Mouse (Mus musculus): ENCODE data around the gene Atp8b4. TPM values are rescaled to one million over a fixed set of nuclear protein-coding genes. Genes with fewer than 3 reads are reported as not detected.
"Not testable (repeated sequence)": the region's sequence is repeated elsewhere in the genome, so short reads cannot be mapped to it uniquely, and the experiment has no call there.

Gene Atp8b4
- polyA plus RNA-seq, 1 experiment from 2014 or later: 5.2 TPM

GRCm38 (mm10) chr2:126537654-126538053, 37.2 kb upstream of the Atp8b4 start:
- Histone ChIP-seq H3K9ac (replicated peaks) (no peak overlapping the region), H3K4me3 (ENCODE audit: low read depth, low read length) (no peak overlapping the region), H3K27me3 (ENCODE audit: insufficient read depth, low read length) (no peaks in the 10 kb centered on the region), H3K27ac (ENCODE audit: low read depth) (no peak overlapping the region), H3K4me1 (ENCODE audit: insufficient read depth) (peaks cover 4% of the 10 kb centered on the region; the same call in 1 of the 2 replicates), H3K4me2 (ENCODE audit: low read depth, low read length) (no peak overlapping the region), H3K36me3 (replicated peaks; ENCODE audit: insufficient read depth, low read length) (no peaks in the 10 kb centered on the region), H3K9me3 (ENCODE audit: low read length) (no peaks in the 10 kb centered on the region)
- TF ChIP-seq EP300 (IDR thresholded peaks at IDR 0.05; ENCODE audit: low read depth): no peak
- TF ChIP-seq CTCF (IDR thresholded peaks at IDR 0.05; ENCODE audit: low read depth): no peak
- DNase-seq: no peak
- ATAC-seq: peak; percentile 54; the same call in 1 of the 2 replicates

- no peak for DNase-seq
- TF ChIP-seq CTCF (IDR thresholded peaks at IDR 0.05; ENCODE audit: low read depth): no peak
- no peak for TF ChIP-seq EP300 (IDR thresholded peaks at IDR 0.05; ENCODE audit: low read depth)
- Histone ChIP-seq H3K36me3 (replicated peaks; ENCODE audit: insufficient read depth, low read length) (no peaks in the 10 kb centered on the region), H3K4me1 (ENCODE audit: insufficient read depth) (no peaks in the 10 kb centered on the region; the same call in 1 of the 2 replicates), H3K4me3 (ENCODE audit: low read depth, low read length) (no peak overlapping the region), H3K27ac (ENCODE audit: low read depth) (no peak overlapping the region), H3K4me2 (ENCODE audit: low read depth, low read length) (no peak overlapping the region), H3K9ac (replicated peaks) (no peak overlapping the region), H3K9me3 (ENCODE audit: low read length) (no peaks in the 10 kb centered on the region), H3K27me3 (ENCODE audit: insufficient read depth, low read length) (no peaks in the 10 kb centered on the region)
- 35% methylated on average over 3 of the region's 3 CpGs for WGBS (ENCODE audit: insufficient replicate concordance)
- ATAC-seq: no peak
Observed at GRCm38 (mm10) chr2:126530581-126530980, 30.1 kb upstream of the Atp8b4 start.

- no peak for ATAC-seq
- Histone ChIP-seq H3K36me3 (replicated peaks; ENCODE audit: insufficient read depth, low read length) (no peaks in the 10 kb centered on the region), H3K4me1 (ENCODE audit: insufficient read depth) (peaks cover 2% of the 10 kb centered on the region; the same call in 1 of the 2 replicates), H3K9me3 (ENCODE audit: low read length) (no peaks in the 10 kb centered on the region), H3K9ac (replicated peaks) (no peak overlapping the region), H3K4me2 (ENCODE audit: low read depth, low read length) (no peak overlapping the region), H3K4me3 (ENCODE audit: low read depth, low read length) (no peak overlapping the region), H3K27me3 (ENCODE audit: insufficient read depth, low read length) (no peaks in the 10 kb centered on the region), H3K27ac (ENCODE audit: low read depth) (no peak overlapping the region)
- DNase-seq: no peak
- WGBS (ENCODE audit: insufficient replicate concordance): 52% methylated on average over 8 of the region's 8 CpGs
- TF ChIP-seq EP300 (IDR thresholded peaks at IDR 0.05; ENCODE audit: low read depth) (no peak), CTCF (IDR thresholded peaks at IDR 0.05; ENCODE audit: low read depth) (no peak)
Observed at GRCm38 (mm10) chr2:126527461-126527860, 27.0 kb upstream of the Atp8b4 start.

DNA sequence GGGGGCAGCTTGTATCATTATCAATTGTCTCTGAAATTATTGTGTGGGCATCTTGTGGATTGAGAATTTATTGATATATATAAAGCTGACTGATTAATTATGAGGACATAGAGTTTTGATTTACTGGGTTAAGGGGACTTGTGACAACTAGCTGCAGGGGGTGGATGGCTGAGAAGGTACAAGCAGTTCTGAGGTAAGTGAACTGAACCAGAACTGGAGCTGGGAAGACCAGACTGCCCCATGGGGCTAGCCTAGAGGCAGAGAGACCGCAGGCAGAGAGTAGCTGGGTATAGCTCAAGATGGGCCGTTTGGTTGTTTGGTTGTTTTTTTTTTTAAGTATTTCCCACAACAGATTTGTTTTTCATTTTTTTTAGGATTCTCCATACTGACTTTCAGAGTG, 23.8 kb upstream of the Atp8b4 start:
- Histone ChIP-seq H3K27me3 (ENCODE audit: insufficient read depth, low read length) (no peaks in the 10 kb centered on the region), H3K4me3 (ENCODE audit: low read depth, low read length) (no peak overlapping the region), H3K27ac (ENCODE audit: low read depth) (no peak overlapping the region), H3K4me1 (ENCODE audit: insufficient read depth) (peaks cover 2% of the 10 kb centered on the region; the same call in 1 of the 2 replicates), H3K9ac (replicated peaks) (no peak overlapping the region), H3K36me3 (replicated peaks; ENCODE audit: insufficient read depth, low read length) (no peaks in the 10 kb centered on the region), H3K9me3 (ENCODE audit: low read length) (no peaks in the 10 kb centered on the region), H3K4me2 (ENCODE audit: low read depth, low read length) (no peak overlapping the region)
- ATAC-seq: no peak
- DNase-seq: no peak
- no peak for TF ChIP-seq CTCF (IDR thresholded peaks at IDR 0.05; ENCODE audit: low read depth)
- TF ChIP-seq EP300 (IDR thresholded peaks at IDR 0.05; ENCODE audit: low read depth): no peak
- 70% methylated on average over 2 of the region's 2 CpGs for WGBS (ENCODE audit: insufficient replicate concordance)

GRCm38 (mm10) chr2:126523101-126523745, 22.7 kb upstream of the Atp8b4 start:
- WGBS (ENCODE audit: insufficient replicate concordance): 54% methylated on average over 5 of the region's 5 CpGs
- H3K4me3 ChIP-seq (ENCODE audit: low read depth, low read length); H3K27me3 ChIP-seq (ENCODE audit: insufficient read depth, low read length); H3K4me1 ChIP-seq (ENCODE audit: insufficient read depth); DNase-seq; ATAC-seq; H3K4me2 ChIP-seq (ENCODE audit: low read depth, low read length); H3K9ac ChIP-seq (replicated peaks); H3K36me3 ChIP-seq (replicated peaks; ENCODE audit: insufficient read depth, low read length); H3K9me3 ChIP-seq (ENCODE audit: low read length): not testable (repeated sequence)
- peak overlapping the region; percentile 60; the same call in 1 of the 2 replicates for H3K27ac ChIP-seq (ENCODE audit: low read depth)

DNA sequence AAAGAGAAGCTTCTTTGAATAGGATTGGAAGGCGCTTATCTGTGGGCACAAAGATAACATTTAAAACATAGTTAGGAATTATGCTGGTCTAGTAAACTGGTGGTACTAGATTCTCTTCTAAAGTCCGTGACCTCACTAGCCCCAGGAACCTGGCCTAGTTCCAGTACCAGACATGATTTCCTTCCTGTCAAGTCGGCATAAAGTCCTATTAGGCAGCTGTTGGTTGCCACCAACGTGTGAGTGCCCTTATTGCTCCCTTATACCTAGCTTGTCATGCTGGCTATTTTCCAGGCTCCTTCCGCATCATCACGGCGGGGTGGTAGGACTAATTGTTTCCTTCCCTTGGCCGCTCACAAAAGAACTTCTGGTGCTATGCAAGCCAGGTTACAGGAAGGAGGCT, 21.6 kb upstream of the Atp8b4 start:
- H3K4me3 ChIP-seq (ENCODE audit: low read depth, low read length): no peak overlapping the region
- H3K4me2 ChIP-seq (ENCODE audit: low read depth, low read length): no peak overlapping the region
- H3K27ac ChIP-seq (ENCODE audit: low read depth): no peak overlapping the region
- 57% methylated on average over 8 of the region's 8 CpGs for WGBS (ENCODE audit: insufficient replicate concordance)
- peaks cover 2% of the 10 kb centered on the region; the same call in 1 of the 2 replicates for H3K4me1 ChIP-seq (ENCODE audit: insufficient read depth)
- no peaks in the 10 kb centered on the region for H3K27me3 ChIP-seq (ENCODE audit: insufficient read depth, low read length)
- ATAC-seq: no peak
- H3K9me3 ChIP-seq (ENCODE audit: low read length): no peaks in the 10 kb centered on the region
- no peak for TF ChIP-seq EP300 (IDR thresholded peaks at IDR 0.05; ENCODE audit: low read depth)
- TF ChIP-seq CTCF (IDR thresholded peaks at IDR 0.05; ENCODE audit: low read depth): no peak
- H3K36me3 ChIP-seq (replicated peaks; ENCODE audit: insufficient read depth, low read length): no peaks in the 10 kb centered on the region
- no peak for DNase-seq
- no peak overlapping the region for H3K9ac ChIP-seq (replicated peaks)

Measured in liver, postnatal 0 days (tissue).